Mouse (Mus musculus) liver, postnatal 0 days (tissue): ENCODE results near the gene Bach2. TPM values are rescaled to one million over a fixed set of nuclear protein-coding genes. Genes with fewer than 3 reads are reported as not detected.

ENCODE experiments used
- ATAC-seq: fragments of 200-750 bp; cut with Nextera tagmentation; 2 replicates; pipeline ENCODE4 v1.8.0; 2017; ENCODE audit warnings: mild to moderate bottlenecking, moderate library complexity
- DNase-seq: peaks from one replicate; pipeline ENCODE4 v3.0.0-alpha.2; 2016
- H3K27ac ChIP-seq: fragments of 300-500 bp; sonication (generic); 2 replicates; pipeline ENCODE4 v1.5.1; 2014; ENCODE audit warnings: antibody characterized with exemption, moderate library complexity, mild to moderate bottlenecking, low read depth
- H3K27me3 ChIP-seq: fragments of 300-500 bp; sonication (generic); 2 replicates; pipeline ENCODE4 v1.6.1; 2014; ENCODE audit warnings: low read length, control low read depth, mixed read lengths; ENCODE audit not compliant: insufficient read depth
- H3K36me3 ChIP-seq: fragments of 300-500 bp; sonication (generic); replicated peaks from 2 replicates; pipeline ENCODE4 v1.6.1; 2014; ENCODE audit warnings: mild to moderate bottlenecking, control low read depth, low read length, moderate library complexity, mixed read lengths; ENCODE audit not compliant: insufficient read depth
- H3K4me1 ChIP-seq: fragments of 300-500 bp; sonication (generic); 2 replicates; pipeline ENCODE4 v1.6.1; 2014; ENCODE audit warnings: antibody characterized with exemption, mild to moderate bottlenecking, control low read depth; ENCODE audit not compliant: insufficient read depth
- H3K4me2 ChIP-seq: fragments of 300-500 bp; sonication (generic); 2 replicates; pipeline ENCODE4 v1.6.1; 2014; ENCODE audit warnings: low read depth, mild to moderate bottlenecking, low read length, moderate library complexity, mixed read lengths
- H3K4me3 ChIP-seq: fragments of 300-500 bp; sonication (generic); 2 replicates; pipeline ENCODE4 v1.5.1; 2014; ENCODE audit warnings: low read depth, low read length
- H3K9ac ChIP-seq: fragments of 300-500 bp; sonication (generic); replicated peaks from 2 replicates; pipeline ENCODE4 v1.6.1; 2014; ENCODE audit warnings: mild to moderate bottlenecking, moderate library complexity
- H3K9me3 ChIP-seq: fragments of 300-500 bp; sonication (generic); 2 replicates; pipeline ENCODE4 v1.6.1; 2016; ENCODE audit warnings: mild to moderate bottlenecking, control low read depth, low read length, mixed read lengths
- CTCF ChIP-seq: sonication (generic); IDR thresholded peaks from 2 replicates; pipeline ENCODE4 v1.5.1; 2016; ENCODE audit warnings: antibody characterized with exemption, low read depth
- EP300 ChIP-seq: IDR thresholded peaks from 2 replicates; pipeline ENCODE4 v1.6.1; 2016; ENCODE audit warnings: antibody characterized with exemption, low read depth, mild to moderate bottlenecking
- WGBS: fragments of 180-500 bp; shearing (Covaris S2); extraction: QIAGEN DNeasy Blood & Tissue Kit; methylation state at CpG from one replicate; pipeline ENCODE4 v1.1.7; 2014; ENCODE audit not compliant: insufficient replicate concordance; 5-methylcytosine and 5-hydroxymethylcytosine counted together
- polyA plus RNA-seq: library from polyadenylated mRNA; unstranded; fragments of >200 nt; fragmentation: Nextera tagmentation; extraction: Ambion mirVana; gene quantifications from 2 replicates; pipeline ENCODE4 v1.2.1, GENCODE M21; 2015

The Bach2 gene
- polyA plus RNA-seq, 1 experiment from 2014 or later, result 4.3 TPM

GRCm38 (mm10) chr4:32199156-32199555, 39.4 kb upstream of the Bach2 start:
- Histone ChIP-seq H3K9me3 (no peaks in the 10 kb centered on the region), H3K27me3 (no peaks in the 10 kb centered on the region), H3K4me1 (peaks cover 9% of the 10 kb centered on the region), H3K27ac (peak overlapping the region; percentile 84), H3K36me3 (no peaks in the 10 kb centered on the region), H3K9ac (0 out of 2 replicates have a peak overlapping the region, but pooled peaks have one; percentile 5), H3K4me2 (peak overlapping the region; percentile 48), H3K4me3 (no peak overlapping the region)
- TF ChIP-seq EP300 (no peak; the same call in 1 of the 2 replicates), CTCF (no peak)
- 57% methylated on average over 7 of the region's 7 CpGs for WGBS
- peak; percentile 26 for DNase-seq
- peak; percentile 90 for ATAC-seq

GRCm38 (mm10) chr4:32201114-32201513, 37.5 kb upstream of the Bach2 start:
- no peak for ATAC-seq
- Histone ChIP-seq H3K9me3 (no peaks in the 10 kb centered on the region), H3K27me3 (no peaks in the 10 kb centered on the region), H3K4me1 (peaks cover 5% of the 10 kb centered on the region; the same call in 1 of the 2 replicates), H3K9ac (no peak overlapping the region), H3K4me3 (no peak overlapping the region), H3K4me2 (no peak overlapping the region), H3K36me3 (no peaks in the 10 kb centered on the region), H3K27ac (no peak overlapping the region)
- WGBS, result 88% methylated on average over 8 of the region's 8 CpGs
- no peak for DNase-seq
- TF ChIP-seq EP300, result no peak
- no peak for TF ChIP-seq CTCF

- Histone ChIP-seq H3K4me1 (peaks cover 11% of the 10 kb centered on the region), H3K27ac (no peak overlapping the region), H3K27me3 (no peaks in the 10 kb centered on the region), H3K4me3 (no peak overlapping the region), H3K9me3 (no peaks in the 10 kb centered on the region), H3K9ac (no peak overlapping the region), H3K36me3 (no peaks in the 10 kb centered on the region), H3K4me2 (no peak overlapping the region)
- 87% methylated on average over 5 of the region's 5 CpGs for WGBS
- ATAC-seq (no peak), DNase-seq (no peak)
- TF ChIP-seq EP300 (no peak), CTCF (no peak)
Observed at GRCm38 (mm10) chr4:32202362-32202761, 36.2 kb upstream of the Bach2 start.

- Histone ChIP-seq H3K36me3 (no peaks in the 10 kb centered on the region), H3K27me3 (no peaks in the 10 kb centered on the region), H3K4me1 (peaks cover 7% of the 10 kb centered on the region), H3K27ac (no peak overlapping the region), H3K9ac (no peak overlapping the region), H3K4me2 (no peak overlapping the region), H3K4me3 (no peak overlapping the region), H3K9me3 (no peaks in the 10 kb centered on the region)
- no peak for TF ChIP-seq CTCF
- TF ChIP-seq EP300, result peak; percentile 81
- 47% methylated on average over 4 of the region's 4 CpGs for WGBS
- ATAC-seq, result no peak
- DNase-seq, result no peak
Observed at GRCm38 (mm10) chr4:32204819-32205218, 33.8 kb upstream of the Bach2 start.

- H3K27me3 ChIP-seq, result no peaks in the 10 kb centered on the region
- ATAC-seq (peak; percentile 47; the same call in 1 of the 2 replicates), DNase-seq (no peak)
- no peak overlapping the region for H3K4me2 ChIP-seq
- no peak overlapping the region for H3K4me3 ChIP-seq
- WGBS, result 36% methylated on average over 2 of the region's 2 CpGs
- H3K9me3 ChIP-seq, result no peaks in the 10 kb centered on the region
- peaks cover 6% of the 10 kb centered on the region; the same call in 1 of the 2 replicates for H3K4me1 ChIP-seq
- TF ChIP-seq CTCF (no peak), EP300 (peak; percentile 81)
- H3K27ac ChIP-seq, result no peak overlapping the region
- no peaks in the 10 kb centered on the region for H3K36me3 ChIP-seq
- no peak overlapping the region for H3K9ac ChIP-seq
Observed at GRCm38 (mm10) chr4:32205825-32206224, 32.8 kb upstream of the Bach2 start.

GRCm38 (mm10) chr4:32209995-32210394, 28.6 kb upstream of the Bach2 start:
- peaks cover 11% of the 10 kb centered on the region for H3K4me1 ChIP-seq
- H3K4me3 ChIP-seq, result no peak overlapping the region
- no peak for TF ChIP-seq CTCF
- no peak for TF ChIP-seq EP300
- no peaks in the 10 kb centered on the region for H3K27me3 ChIP-seq
- H3K4me2 ChIP-seq, result no peak overlapping the region
- DNase-seq, result no peak
- ATAC-seq, result no peak
- H3K36me3 ChIP-seq, result no peaks in the 10 kb centered on the region
- no peak overlapping the region for H3K9ac ChIP-seq
- H3K27ac ChIP-seq, result no peak overlapping the region
- 65% methylated on average over 2 of the region's 2 CpGs for WGBS
- no peaks in the 10 kb centered on the region for H3K9me3 ChIP-seq
